Mouse (Mus musculus) lung, embryonic 14.5 days (tissue): ENCODE measurements around the gene Rpl23. TPM values are rescaled to one million over a fixed set of nuclear protein-coding genes. Genes with fewer than 3 reads are reported as not detected.
A peak's percentile ranks its signal among the peaks of the same experiment; 100 is the strongest.

ENCODE experiments used
- ATAC-seq: fragments of 200-750 bp; cut with Nextera tagmentation; 2 replicates; pipeline ENCODE4 v1.8.0; 2017; ENCODE audit warnings: mild to moderate bottlenecking, moderate TSS enrichment, moderate library complexity; ENCODE audit not compliant: insufficient read depth
- DNase-seq: peaks from one replicate; pipeline ENCODE4 v3.0.0-alpha.2; 2015
- H3K27ac ChIP-seq: fragments of 300-500 bp; sonication (generic); 2 replicates; pipeline ENCODE4 v1.5.1; 2014; ENCODE audit warnings: low read depth, mild to moderate bottlenecking, moderate library complexity
- H3K27me3 ChIP-seq: fragments of 300-500 bp; sonication (generic); 2 replicates; pipeline ENCODE4 v1.6.1; 2014; ENCODE audit warnings: low read length, control low read depth; ENCODE audit not compliant: insufficient read depth
- H3K36me3 ChIP-seq: fragments of 300-500 bp; sonication (generic); 2 replicates; pipeline ENCODE4 v1.6.1; 2014; ENCODE audit warnings: control low read depth; ENCODE audit not compliant: insufficient read depth
- H3K4me1 ChIP-seq: fragments of 300-500 bp; sonication (generic); 2 replicates; pipeline ENCODE4 v1.6.1; 2014; ENCODE audit warnings: antibody characterized with exemption, control low read depth; ENCODE audit not compliant: insufficient read depth
- H3K4me2 ChIP-seq: fragments of 300-500 bp; sonication (generic); 2 replicates; pipeline ENCODE4 v1.6.1; 2014; ENCODE audit warnings: mild to moderate bottlenecking
- H3K4me3 ChIP-seq: fragments of 300-500 bp; sonication (generic); 2 replicates; pipeline ENCODE4 v1.5.1; 2014; ENCODE audit warnings: low read depth, low read length
- H3K9ac ChIP-seq: fragments of 300-500 bp; sonication (generic); 2 replicates; pipeline ENCODE4 v1.6.1; 2014
- H3K9me3 ChIP-seq: fragments of 300-500 bp; sonication (generic); 2 replicates; pipeline ENCODE4 v1.6.1; 2016; ENCODE audit warnings: low read depth, low read length, control low read depth
- CTCF ChIP-seq: IDR thresholded peaks from 2 replicates; pipeline ENCODE4 v1.5.1; 2016; ENCODE audit warnings: antibody characterized with exemption, low read depth
- WGBS: fragments of 180-500 bp; shearing (Covaris S2); extraction: QIAGEN DNeasy Blood & Tissue Kit; methylation state at CpG from one replicate; pipeline ENCODE4 v1.1.7; 2014; 5-methylcytosine and 5-hydroxymethylcytosine counted together
- polyA plus RNA-seq: library from polyadenylated mRNA; unstranded; fragments of >200 nt; fragmentation: Nextera tagmentation; extraction: Ambion mirVana; gene quantifications from 2 replicates; pipeline ENCODE4 v1.2.1, GENCODE M21; 2014

Gene Rpl23
- polyA plus RNA-seq, result 663 and 721 TPM in 2 replicates

DNA sequence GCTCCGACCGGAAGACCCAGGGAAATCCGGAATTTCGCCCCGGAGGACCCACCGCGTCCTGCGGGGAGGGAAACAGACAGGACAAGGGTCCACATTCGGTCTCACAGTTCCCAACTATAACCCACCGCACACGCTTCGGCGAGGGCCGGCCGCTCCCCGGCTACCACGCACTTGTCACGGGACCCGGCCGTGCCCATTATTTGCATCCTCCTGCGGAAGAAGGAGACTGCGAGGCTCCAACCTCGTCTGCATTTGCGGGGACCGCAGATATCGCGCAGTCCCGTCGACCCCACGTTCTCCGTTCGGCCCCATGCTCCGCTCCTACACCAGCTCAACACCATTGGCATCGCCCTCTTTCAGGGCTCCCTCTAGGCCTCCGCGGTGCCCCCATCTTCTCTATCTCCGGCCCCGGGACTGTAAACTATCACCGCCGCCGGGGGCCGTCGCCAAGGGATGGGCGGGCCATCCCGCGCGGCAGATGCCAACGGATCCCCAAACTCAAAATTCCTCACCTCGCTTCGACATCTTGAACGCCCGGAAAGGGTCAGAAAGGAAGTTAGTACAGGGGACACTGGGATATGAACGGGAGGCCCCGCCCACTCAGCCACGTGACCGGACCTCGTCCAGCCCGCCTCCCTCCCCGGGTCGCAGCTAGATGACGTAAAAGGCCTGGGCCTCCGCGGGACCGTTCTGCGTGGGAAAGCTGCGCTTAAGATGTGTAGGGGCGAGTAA lies at the start of gene Rpl23:
Gene Rpl23, minus strand, starts transcription at position 606 of the 732 bp plus-strand sequence.
- peak within 1 kb of the TSS; percentile 92 for H3K27ac ChIP-seq

DNA sequence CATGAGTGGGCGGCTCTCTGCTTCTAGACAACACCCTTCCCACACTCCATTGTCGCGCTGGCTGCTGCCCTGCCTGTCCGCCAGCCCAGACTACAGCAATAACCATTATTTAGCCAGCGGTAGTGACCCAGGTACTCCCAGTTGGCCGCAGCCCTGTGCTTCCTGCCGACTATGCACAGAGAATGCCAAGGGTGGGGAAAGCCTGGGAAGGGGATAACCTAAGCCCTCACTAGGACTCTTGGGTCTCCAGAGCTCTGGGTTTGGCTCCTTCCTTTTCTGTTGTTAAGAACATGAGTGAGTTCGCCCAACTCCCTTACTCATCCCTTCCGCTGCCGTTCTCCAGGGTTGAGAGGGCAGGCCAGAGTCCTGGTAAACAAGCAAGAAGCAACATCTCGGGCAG lies 49.8 kb upstream of the Rpl23 start:
- Histone ChIP-seq H3K4me1 (no peaks in the 10 kb centered on the region), H3K27ac (no peak overlapping the region), H3K9ac (no peak overlapping the region), H3K27me3 (no peaks in the 10 kb centered on the region), H3K4me3 (no peak overlapping the region), H3K9me3 (no peaks in the 10 kb centered on the region), H3K4me2 (no peak overlapping the region), H3K36me3 (peaks cover 90% of the 10 kb centered on the region)
- no peak for TF ChIP-seq CTCF
- DNase-seq (no peak), ATAC-seq (no peak)
- WGBS, result 78% methylated on average over 11 of the region's 11 CpGs

More for the DNA sequence above, at the start of gene Rpl23:
- no peak for TF ChIP-seq CTCF
- ATAC-seq, result peak; percentile 89
- Histone ChIP-seq H3K4me2 (peak within 1 kb of the TSS; percentile 76), H3K27me3 (no peaks in the 10 kb centered on the region), H3K9me3 (no peaks in the 10 kb centered on the region), H3K9ac (peak within 1 kb of the TSS; percentile 100), H3K36me3 (peaks cover 44% of the 10 kb centered on the region), H3K4me3 (peak within 1 kb of the TSS; percentile 95), H3K4me1 (peaks cover 12% of the 10 kb centered on the region; the same call in 1 of the 2 replicates)
- peak; percentile 100 for DNase-seq
- WGBS, result under 1% methylated on average over 67 of the region's 67 CpGs

- no peaks in the 10 kb centered on the region for H3K4me1 ChIP-seq
- H3K9ac ChIP-seq, result no peak overlapping the region
- H3K9me3 ChIP-seq, result no peaks in the 10 kb centered on the region
- 74% methylated on average over 6 of the region's 6 CpGs for WGBS
- TF ChIP-seq CTCF, result no peak
- DNase-seq, result no peak
- H3K4me2 ChIP-seq, result no peak overlapping the region
- H3K36me3 ChIP-seq, result peaks cover 90% of the 10 kb centered on the region
- ATAC-seq, result no peak
- H3K4me3 ChIP-seq, result no peak overlapping the region
- H3K27me3 ChIP-seq, result no peaks in the 10 kb centered on the region
- H3K27ac ChIP-seq, result 0 out of 2 replicates have a peak overlapping the region, but pooled peaks have one; percentile 15
These were observed 48.3 kb upstream of the Rpl23 start for GRCm38 (mm10) chr11:97830501-97830900.

- Histone ChIP-seq H3K27me3 (no peaks in the 10 kb centered on the region), H3K9me3 (no peaks in the 10 kb centered on the region), H3K36me3 (peaks cover 90% of the 10 kb centered on the region), H3K27ac (peak overlapping the region; percentile 30; the same call in 1 of the 2 replicates), H3K4me3 (no peak overlapping the region), H3K9ac (no peak overlapping the region), H3K4me2 (no peak overlapping the region), H3K4me1 (no peaks in the 10 kb centered on the region; the same call in 1 of the 2 replicates)
- WGBS, result 74% methylated on average over 12 of the region's 12 CpGs
- DNase-seq (no peak), ATAC-seq (no peak)
- no peak for TF ChIP-seq CTCF
These were observed 47.8 kb upstream of the Rpl23 start for GRCm38 (mm10) chr11:97829913-97830476.

GRCm38 (mm10) chr11:97829365-97829764 lies 47.1 kb upstream of the Rpl23 start:
- H3K27ac ChIP-seq, result no peak overlapping the region
- H3K9ac ChIP-seq, result no peak overlapping the region
- no peak for TF ChIP-seq CTCF
- WGBS, result 87% methylated on average over 7 of the region's 7 CpGs
- no peak overlapping the region for H3K4me3 ChIP-seq
- no peaks in the 10 kb centered on the region for H3K9me3 ChIP-seq
- H3K27me3 ChIP-seq, result no peaks in the 10 kb centered on the region
- no peaks in the 10 kb centered on the region; the same call in 1 of the 2 replicates for H3K4me1 ChIP-seq
- peaks cover 90% of the 10 kb centered on the region for H3K36me3 ChIP-seq
- H3K4me2 ChIP-seq, result no peak overlapping the region
- ATAC-seq, result no peak
- no peak for DNase-seq

DNA sequence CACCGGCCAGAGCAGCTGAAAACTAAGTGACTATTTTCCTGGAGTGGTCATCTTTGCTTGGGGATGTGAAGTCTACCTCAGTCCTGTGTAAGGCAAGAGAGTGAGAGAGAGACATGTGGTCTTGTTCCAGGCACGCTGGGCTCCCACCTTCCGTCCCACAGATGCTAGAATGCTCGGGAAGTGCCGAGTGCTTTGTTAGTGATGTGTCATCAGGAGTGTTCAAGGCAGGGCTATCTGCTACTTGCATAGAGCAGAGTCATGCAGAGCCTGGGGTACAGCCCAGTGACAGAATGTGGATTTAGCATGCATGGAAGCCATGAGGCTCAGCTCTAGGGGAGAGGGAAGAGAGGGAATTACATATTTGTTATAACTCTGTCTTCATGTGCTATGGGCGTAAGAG lies 45.4 kb upstream of the Rpl23 start:
- ATAC-seq (no peak), DNase-seq (no peak)
- H3K9ac ChIP-seq, result no peak overlapping the region
- H3K4me2 ChIP-seq, result no peak overlapping the region
- 78% methylated on average over 6 of the region's 6 CpGs for WGBS
- no peak overlapping the region for H3K4me3 ChIP-seq
- H3K4me1 ChIP-seq, result no peaks in the 10 kb centered on the region; the same call in 1 of the 2 replicates
- no peaks in the 10 kb centered on the region for H3K27me3 ChIP-seq
- TF ChIP-seq CTCF, result no peak
- H3K36me3 ChIP-seq, result peaks cover 88% of the 10 kb centered on the region
- H3K27ac ChIP-seq, result no peak overlapping the region
- no peaks in the 10 kb centered on the region for H3K9me3 ChIP-seq

- ATAC-seq (no peak), DNase-seq (no peak)
- no peak overlapping the region for H3K27ac ChIP-seq
- 81% methylated on average over 7 of the region's 7 CpGs for WGBS
- H3K4me1 ChIP-seq, result no peaks in the 10 kb centered on the region; the same call in 1 of the 2 replicates
- H3K27me3 ChIP-seq, result no peaks in the 10 kb centered on the region
- H3K9me3 ChIP-seq, result no peaks in the 10 kb centered on the region
- no peak overlapping the region for H3K9ac ChIP-seq
- H3K4me3 ChIP-seq, result no peak overlapping the region
- no peak overlapping the region for H3K4me2 ChIP-seq
- peaks cover 88% of the 10 kb centered on the region for H3K36me3 ChIP-seq
- no peak for TF ChIP-seq CTCF
These were observed 44.2 kb upstream of the Rpl23 start for GRCm38 (mm10) chr11:97826414-97826813.
